Mouse (Mus musculus) hindbrain, embryonic 16.5 days (tissue): ENCODE measurements at regions not wholly inside any gene's neighbourhood (a gene's known extent, or its start where the extent isn't known, plus 50 kb on each side); places are given as distances from the start of the nearest gene placed in this dataset.
A peak's percentile ranks its signal among the peaks of the same experiment; 100 is the strongest.

ENCODE experiments used
- ATAC-seq: fragments of 200-750 bp; cut with Nextera tagmentation; 2 replicates; pipeline ENCODE4 v1.8.0; 2017; ENCODE audit warnings: moderate TSS enrichment, moderate library complexity
- H3K27ac ChIP-seq: fragments of 300-500 bp; sonication (generic); 2 replicates; pipeline ENCODE4 v1.5.1; 2014; ENCODE audit warnings: low read depth, mild to moderate bottlenecking, control low read depth, low read length, moderate library complexity
- H3K27me3 ChIP-seq: fragments of 300-500 bp; sonication (generic); replicated peaks from 2 replicates; pipeline ENCODE4 v1.6.1; 2014; ENCODE audit warnings: low read length; ENCODE audit not compliant: control insufficient read depth, insufficient read depth
- H3K36me3 ChIP-seq: fragments of 300-500 bp; sonication (generic); 2 replicates; pipeline ENCODE4 v1.6.1; 2014; ENCODE audit warnings: mild to moderate bottlenecking, low read length, moderate library complexity, mixed read lengths; ENCODE audit not compliant: control insufficient read depth, insufficient read depth
- H3K4me1 ChIP-seq: fragments of 300-500 bp; sonication (generic); 2 replicates; pipeline ENCODE4 v1.6.1; 2014; ENCODE audit warnings: low read depth, low read length; ENCODE audit not compliant: control insufficient read depth, insufficient read depth
- H3K4me2 ChIP-seq: fragments of 300-500 bp; sonication (generic); 2 replicates; pipeline ENCODE4 v1.6.1; 2014; ENCODE audit warnings: mild to moderate bottlenecking, low read length, control low read depth, moderate library complexity
- H3K4me3 ChIP-seq: fragments of 300-500 bp; sonication (generic); 2 replicates; pipeline ENCODE4 v1.5.1; 2014; ENCODE audit warnings: mild to moderate bottlenecking, low read length, control low read depth, moderate library complexity
- H3K9ac ChIP-seq: fragments of 300-500 bp; sonication (generic); 2 replicates; pipeline ENCODE4 v1.6.1; 2014; ENCODE audit warnings: low read depth, mild to moderate bottlenecking, control low read depth, low read length, moderate library complexity
- H3K9me3 ChIP-seq: fragments of 300-500 bp; sonication (generic); 2 replicates; pipeline ENCODE4 v1.6.1; 2014; ENCODE audit warnings: mild to moderate bottlenecking, low read length, moderate library complexity; ENCODE audit not compliant: control insufficient read depth
- WGBS: fragments of 180-500 bp; shearing (Covaris S2); extraction: QIAGEN DNeasy Blood & Tissue Kit; methylation state at CpG from one replicate; pipeline ENCODE4 v1.1.7; 2014; 5-methylcytosine and 5-hydroxymethylcytosine counted together

DNA sequence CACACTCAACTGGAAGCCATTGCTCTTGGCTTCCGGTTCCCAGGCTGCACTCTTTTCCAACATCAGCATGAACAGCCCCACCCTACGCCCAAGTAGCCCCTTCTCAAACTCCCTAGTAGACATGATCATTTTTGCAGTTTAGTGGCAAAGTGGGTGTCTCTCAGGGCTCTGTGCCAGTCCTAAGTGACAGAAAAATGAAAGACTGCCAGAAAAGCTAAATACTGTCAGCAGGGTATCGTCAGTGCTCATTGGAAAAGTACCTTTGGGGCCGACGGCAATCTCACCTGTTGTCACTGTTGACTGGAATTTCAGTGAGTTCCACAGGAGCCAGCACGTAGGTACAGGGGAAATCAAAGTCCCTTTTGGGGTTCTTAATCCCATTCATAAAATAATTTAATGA, 211.0 kb downstream of the Gm10260 start:
- peaks cover 12% of the 10 kb centered on the region; the same call in 1 of the 2 replicates for H3K4me1 ChIP-seq
- no peaks in the 10 kb centered on the region for H3K36me3 ChIP-seq
- no peaks in the 10 kb centered on the region for H3K9me3 ChIP-seq
- no peak overlapping the region for H3K4me3 ChIP-seq
- no peaks in the 10 kb centered on the region for H3K27me3 ChIP-seq
- WGBS: 77% methylated on average over 6 of the region's 6 CpGs
- H3K4me2 ChIP-seq: no peak overlapping the region
- ATAC-seq: no peak
- H3K9ac ChIP-seq: no peak overlapping the region
- peak overlapping the region; percentile 44 for H3K27ac ChIP-seq

DNA sequence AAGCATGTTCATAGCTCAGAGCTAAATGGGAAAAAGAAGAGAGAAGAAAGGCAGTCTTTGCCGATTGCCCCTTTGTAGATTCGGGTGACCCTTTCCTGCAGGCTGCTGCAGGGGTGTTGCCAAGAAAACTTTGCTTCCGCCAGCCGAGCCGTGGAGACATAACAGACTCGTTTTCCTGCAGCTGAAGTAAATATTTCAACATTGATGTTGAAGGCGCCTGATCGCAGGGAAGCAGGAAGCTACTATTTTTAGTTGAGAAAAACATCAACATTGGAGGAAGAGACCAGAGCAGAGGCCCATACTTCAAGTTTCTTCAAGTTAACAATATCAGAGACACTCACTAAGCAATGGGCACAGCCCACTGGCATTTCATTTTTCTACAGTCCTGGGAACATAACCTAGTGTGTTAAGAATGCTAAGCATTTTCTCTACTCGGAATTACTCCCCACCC, 211.9 kb downstream of the Gm10260 start:
- Histone ChIP-seq H3K4me2 (no peak overlapping the region), H3K4me3 (no peak overlapping the region), H3K27me3 (no peaks in the 10 kb centered on the region), H3K9me3 (no peaks in the 10 kb centered on the region), H3K36me3 (no peaks in the 10 kb centered on the region), H3K27ac (peak overlapping the region; percentile 44), H3K4me1 (peaks cover 12% of the 10 kb centered on the region; the same call in 1 of the 2 replicates), H3K9ac (no peak overlapping the region)
- no peak for ATAC-seq
- 45% methylated on average over 9 of the region's 9 CpGs for WGBS

DNA sequence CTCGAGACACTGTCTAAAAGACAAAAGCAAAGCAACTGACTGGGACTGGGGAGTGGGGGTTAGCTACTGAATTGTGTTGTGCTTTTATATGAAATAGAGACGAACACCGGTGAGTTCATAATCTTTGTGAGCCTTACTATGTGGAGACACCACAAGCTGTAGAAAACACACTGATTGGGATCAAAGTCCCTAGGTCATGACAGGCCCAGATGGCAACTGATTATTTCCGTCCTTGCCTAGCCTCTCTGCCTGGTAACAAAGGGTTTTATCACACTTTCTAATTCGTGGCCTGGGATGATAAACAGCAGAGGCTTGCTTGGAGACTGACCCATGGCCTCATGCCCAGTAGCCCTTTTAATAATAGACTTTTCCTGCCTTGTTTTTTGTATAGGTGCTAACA, 213.5 kb downstream of the Gm10260 start:
- WGBS: 40% methylated on average over 5 of the region's 5 CpGs
- Histone ChIP-seq H3K36me3 (no peaks in the 10 kb centered on the region), H3K4me3 (no peak overlapping the region), H3K4me1 (peaks cover 12% of the 10 kb centered on the region; the same call in 1 of the 2 replicates), H3K4me2 (no peak overlapping the region), H3K27ac (peak overlapping the region; percentile 45; the same call in 1 of the 2 replicates), H3K9ac (no peak overlapping the region), H3K9me3 (no peaks in the 10 kb centered on the region), H3K27me3 (no peaks in the 10 kb centered on the region)
- no peak for ATAC-seq

DNA sequence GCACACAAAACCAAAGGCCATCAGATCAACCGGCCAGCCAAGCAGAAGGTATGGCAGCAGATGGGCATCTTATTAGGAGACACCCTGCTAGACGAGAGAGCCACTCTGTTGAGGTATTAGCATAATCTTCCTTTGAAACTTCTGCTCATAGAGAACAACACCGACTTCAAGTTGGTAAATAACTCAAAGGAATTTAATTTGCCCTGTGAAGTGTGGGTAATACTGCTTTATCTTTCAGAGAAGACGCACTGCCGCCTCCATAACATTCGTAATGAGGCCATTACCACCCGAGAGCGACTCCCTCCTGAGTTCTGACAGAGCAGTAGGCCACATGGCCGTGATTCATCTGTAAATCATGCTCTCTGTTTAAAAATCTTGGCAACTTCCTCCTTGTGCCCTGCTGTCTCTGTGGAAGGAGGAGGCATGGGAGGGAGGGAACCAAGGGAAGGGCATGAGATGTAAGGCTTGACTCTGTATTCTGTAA, 214.4 kb downstream of the Gm10260 start:
- H3K9ac ChIP-seq: no peak overlapping the region
- no peak overlapping the region for H3K27ac ChIP-seq
- H3K4me3 ChIP-seq: no peak overlapping the region
- H3K27me3 ChIP-seq: no peaks in the 10 kb centered on the region
- 35% methylated on average over 9 of the region's 9 CpGs for WGBS
- ATAC-seq: peak; percentile 88
- H3K9me3 ChIP-seq: no peaks in the 10 kb centered on the region
- H3K36me3 ChIP-seq: no peaks in the 10 kb centered on the region
- peaks cover 12% of the 10 kb centered on the region; the same call in 1 of the 2 replicates for H3K4me1 ChIP-seq
- no peak overlapping the region for H3K4me2 ChIP-seq

DNA sequence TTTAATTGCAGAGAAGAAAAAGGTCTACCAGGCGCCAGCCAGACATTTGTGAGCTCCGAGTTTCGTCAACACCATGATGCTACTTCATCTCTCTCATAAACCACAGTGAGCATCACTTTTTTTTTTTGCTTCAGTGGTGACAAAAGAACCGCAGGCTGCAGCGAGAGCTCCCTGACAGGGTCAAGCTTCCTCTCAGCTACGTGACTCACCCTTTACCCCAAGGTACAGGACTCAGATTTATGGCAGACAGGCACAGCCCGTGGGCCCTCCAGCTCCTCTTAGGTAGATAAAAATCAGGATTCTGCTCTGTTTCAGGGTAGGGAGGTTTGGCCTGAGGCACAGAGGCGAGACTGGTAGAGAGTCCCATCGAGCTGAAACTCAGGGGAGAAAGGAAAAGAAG, 220.7 kb downstream of the Gm10260 start:
- no peak overlapping the region for H3K4me3 ChIP-seq
- no peak overlapping the region for H3K27ac ChIP-seq
- no peak overlapping the region for H3K9ac ChIP-seq
- no peaks in the 10 kb centered on the region for H3K27me3 ChIP-seq
- H3K9me3 ChIP-seq: no peaks in the 10 kb centered on the region
- peaks cover 3% of the 10 kb centered on the region; the same call in 1 of the 2 replicates for H3K4me1 ChIP-seq
- WGBS: 57% methylated on average over 9 of the region's 9 CpGs
- no peaks in the 10 kb centered on the region for H3K36me3 ChIP-seq
- no peak for ATAC-seq
- no peak overlapping the region for H3K4me2 ChIP-seq

DNA sequence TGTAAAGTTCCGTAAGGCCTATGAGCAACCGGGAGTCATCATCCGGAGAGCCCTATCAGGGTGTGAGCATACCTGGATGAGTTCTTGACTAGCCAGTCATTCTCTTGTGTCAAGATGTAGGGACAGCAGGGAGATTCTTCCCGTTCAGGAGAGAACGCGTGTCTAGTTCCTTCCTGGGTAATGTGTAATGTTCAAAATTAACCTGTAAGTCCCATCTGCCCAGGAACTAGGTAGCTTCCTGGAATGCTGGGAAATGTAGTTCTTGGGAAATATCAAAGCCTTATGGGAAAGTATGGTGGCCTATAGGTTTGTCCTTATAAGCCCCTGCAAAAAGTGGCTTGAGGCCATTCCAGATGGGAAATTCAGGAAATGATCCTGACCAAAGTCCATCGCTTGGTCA, 222.0 kb downstream of the Gm10260 start:
- no peaks in the 10 kb centered on the region for H3K27me3 ChIP-seq
- 0 out of 2 replicates have a peak, but pooled peaks have one; percentile 28 for ATAC-seq
- H3K4me3 ChIP-seq: no peak overlapping the region
- no peak overlapping the region for H3K27ac ChIP-seq
- no peak overlapping the region for H3K9ac ChIP-seq
- no peaks in the 10 kb centered on the region for H3K9me3 ChIP-seq
- H3K4me2 ChIP-seq: peak overlapping the region; percentile 5
- H3K4me1 ChIP-seq: peaks cover 6% of the 10 kb centered on the region
- 89% methylated on average over 7 of the region's 7 CpGs for WGBS
- no peaks in the 10 kb centered on the region for H3K36me3 ChIP-seq

DNA sequence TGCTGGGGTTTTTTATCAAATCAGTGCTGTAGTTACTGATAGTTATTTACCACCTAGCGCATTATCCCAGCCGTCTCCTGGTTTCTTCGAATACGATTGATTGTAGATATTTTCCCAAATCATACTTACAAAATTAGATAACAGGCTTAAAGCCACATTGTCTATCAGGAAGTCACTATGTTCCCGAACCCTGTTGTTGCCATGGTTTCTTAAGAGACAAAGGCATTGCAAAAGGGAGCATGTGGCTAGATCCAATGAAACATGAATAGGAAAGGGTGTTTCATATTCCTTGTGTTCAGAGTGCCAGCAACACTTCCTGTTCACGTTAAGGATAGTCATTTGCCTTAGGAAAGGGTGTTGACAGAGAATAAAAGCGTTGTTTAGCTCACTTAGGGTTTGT, 222.7 kb downstream of the Gm10260 start:
- WGBS: 66% methylated on average over 7 of the region's 7 CpGs

DNA sequence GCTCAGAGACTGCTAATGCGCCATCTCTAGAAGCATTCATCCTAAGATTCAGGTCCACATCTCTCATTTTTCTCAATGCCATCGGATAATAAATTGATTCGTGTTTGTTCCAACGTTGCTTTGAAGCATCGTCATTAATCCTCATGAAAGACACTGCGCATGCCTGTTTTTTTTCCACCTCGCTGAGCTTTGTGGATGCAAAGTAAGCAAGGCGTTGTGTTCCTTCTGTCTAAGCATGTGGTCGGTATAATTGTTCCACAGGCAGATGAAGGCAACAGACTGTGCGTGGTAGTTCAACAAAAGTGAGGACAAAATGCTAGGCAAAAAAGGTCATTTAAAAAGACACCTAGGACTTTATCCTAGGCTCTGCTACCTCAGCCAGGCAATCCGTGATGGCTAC, 223.2 kb downstream of the Gm10260 start:
- peaks cover 6% of the 10 kb centered on the region for H3K4me1 ChIP-seq
- 49% methylated on average over 11 of the region's 11 CpGs for WGBS
- H3K36me3 ChIP-seq: no peaks in the 10 kb centered on the region
- H3K9me3 ChIP-seq: no peaks in the 10 kb centered on the region
- H3K27ac ChIP-seq: peak overlapping the region; percentile 20; the same call in 1 of the 2 replicates
- H3K27me3 ChIP-seq: no peaks in the 10 kb centered on the region
- peak overlapping the region; percentile 6 for H3K4me2 ChIP-seq
- H3K9ac ChIP-seq: no peak overlapping the region
- no peak overlapping the region for H3K4me3 ChIP-seq
- 0 out of 2 replicates have a peak, but pooled peaks have one; percentile 48 for ATAC-seq

More for the DNA sequence above, 222.7 kb downstream of the Gm10260 start:
- ATAC-seq: no peak
- H3K9ac ChIP-seq: no peak overlapping the region
- no peaks in the 10 kb centered on the region for H3K9me3 ChIP-seq
- no peak overlapping the region for H3K27ac ChIP-seq
- H3K36me3 ChIP-seq: no peaks in the 10 kb centered on the region
- H3K4me2 ChIP-seq: no peak overlapping the region
- H3K4me3 ChIP-seq: no peak overlapping the region
- H3K27me3 ChIP-seq: no peaks in the 10 kb centered on the region
- H3K4me1 ChIP-seq: peaks cover 6% of the 10 kb centered on the region

DNA sequence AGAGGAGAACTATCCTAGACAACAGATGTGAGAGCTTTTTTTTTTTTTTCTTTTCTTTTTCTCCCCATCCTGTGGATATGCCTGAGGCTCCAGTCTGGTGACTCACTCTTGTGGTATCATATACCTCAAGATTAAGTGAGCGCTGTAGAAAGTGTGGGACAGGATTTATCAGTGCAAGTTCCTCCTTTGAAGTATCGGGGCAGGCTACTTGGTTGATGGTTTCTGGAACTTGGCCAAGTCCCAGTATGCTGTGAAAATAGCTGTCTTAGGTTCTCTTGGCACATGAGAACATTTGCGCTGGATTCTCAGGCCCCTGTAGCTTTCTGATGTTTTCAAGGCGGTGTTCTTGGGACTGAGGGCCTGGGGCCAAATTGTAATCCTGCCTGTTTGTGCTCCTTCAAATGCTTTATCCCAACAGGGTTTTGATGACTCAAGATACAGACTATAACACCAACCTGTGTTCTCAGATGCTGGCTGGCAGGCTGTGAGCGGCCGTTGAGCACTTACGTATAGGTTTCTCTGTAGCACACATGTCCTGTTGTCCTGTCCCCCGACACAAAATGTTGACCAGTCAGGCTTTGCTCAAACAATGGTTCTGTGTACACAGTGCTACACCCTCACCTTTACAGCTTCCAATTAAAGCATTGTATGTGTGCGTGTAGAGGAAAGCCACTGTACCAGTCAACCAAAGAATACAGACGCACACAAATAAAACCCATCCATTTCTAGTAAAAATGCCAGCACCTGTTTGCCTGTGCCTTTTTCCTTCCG, 226.4 kb downstream of the Gm10260 start:
- Histone ChIP-seq H3K9me3 (no peaks in the 10 kb centered on the region), H3K27me3 (no peaks in the 10 kb centered on the region), H3K4me3 (no peak overlapping the region), H3K9ac (no peak overlapping the region), H3K36me3 (no peaks in the 10 kb centered on the region), H3K4me1 (peaks cover 12% of the 10 kb centered on the region), H3K4me2 (no peak overlapping the region), H3K27ac (no peak overlapping the region)
- WGBS: 65% methylated on average over 11 of the region's 11 CpGs
- ATAC-seq: no peak
